Mouse (Mus musculus): ENCODE data around the gene Kctd15.

DNA sequence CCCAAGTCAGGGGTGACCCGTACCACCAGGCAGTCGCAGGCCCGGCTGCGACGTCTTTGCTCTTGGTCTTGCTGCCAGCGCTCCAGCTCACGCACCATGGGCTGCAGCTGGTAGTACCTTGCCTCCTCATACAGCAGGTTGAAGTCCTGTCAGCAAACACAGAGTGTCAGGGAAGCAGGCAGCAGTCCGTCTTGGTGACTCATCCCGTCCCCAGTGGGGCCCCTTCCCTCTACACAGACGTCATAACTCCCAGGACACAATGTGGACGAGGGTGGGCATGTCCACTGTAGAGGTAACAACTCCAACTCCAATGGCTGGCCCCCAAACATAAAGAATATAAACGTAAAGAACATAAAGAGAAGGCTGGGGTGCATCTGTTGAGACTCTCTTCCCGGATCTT, 14.6 kb downstream of the Kctd15 start:
- TF ChIP-seq CTCF (IDR thresholded peaks at IDR 0.05; ENCODE audit: low read depth) = no peak
- TF ChIP-seq EP300 (IDR thresholded peaks at IDR 0.05; ENCODE audit: low read depth) = no peak
